Mouse (Mus musculus) cerebellum, postnatal 36 days (tissue): ENCODE measurements around the gene Ncbp1.

ENCODE experiments used
- DNase-seq, 2 experiments: peaks; one replicate each; pipeline ENCODE4 v3.0.0; 2021 to 2022; ENCODE audit warnings: mixed read lengths in 2 of 2

The Ncbp1 gene

GRCm38 (mm10) chr4:46138287-46139222, at the start of gene Ncbp1, which contains the start of gene Tstd2:
Gene Ncbp1, plus strand, starts transcription at chr4:46138613.
Gene Tstd2, minus strand, starts transcription at chr4:46138694.
- peak; percentile 91 to 92 for DNase-seq

- no peak for DNase-seq
Observed at GRCm38 (mm10) chr4:46089524-46090125, 48.8 kb upstream of the Ncbp1 start.

- peak; percentile 65 to 77 for DNase-seq
Observed at GRCm38 (mm10) chr4:46092429-46093076, 45.9 kb upstream of the Ncbp1 start.

GRCm38 (mm10) chr4:46094916-46095825, 43.2 kb upstream of the Ncbp1 start:
- DNase-seq, result peak; percentile 48 to 55

- no peak for DNase-seq
Observed at GRCm38 (mm10) chr4:46095826-46096159, 42.6 kb upstream of the Ncbp1 start.

- no peak for DNase-seq
Observed at GRCm38 (mm10) chr4:46096546-46096945, 41.9 kb upstream of the Ncbp1 start.

GRCm38 (mm10) chr4:46097591-46097990, 40.8 kb upstream of the Ncbp1 start:
- no peak for DNase-seq

- DNase-seq, result peak; percentile 44 to 59
Observed at GRCm38 (mm10) chr4:46099132-46099531, 39.3 kb upstream of the Ncbp1 start.

GRCm38 (mm10) chr4:46100539-46100938, 37.9 kb upstream of the Ncbp1 start:
- no peak for DNase-seq

GRCm38 (mm10) chr4:46101211-46101711, 37.2 kb upstream of the Ncbp1 start:
- DNase-seq, result no peak

GRCm38 (mm10) chr4:46102078-46102769, 36.2 kb upstream of the Ncbp1 start:
- DNase-seq, result no peak

GRCm38 (mm10) chr4:46110084-46110483, 28.3 kb upstream of the Ncbp1 start:
- no peak for DNase-seq

GRCm38 (mm10) chr4:46111361-46111760, 27.1 kb upstream of the Ncbp1 start:
- DNase-seq, result peak; percentile 49 to 61

GRCm38 (mm10) chr4:46115308-46115707, 23.1 kb upstream of the Ncbp1 start:
- no peak for DNase-seq

GRCm38 (mm10) chr4:46116544-46117175, 21.8 kb upstream of the Ncbp1 start:
- peak; percentile 79 to 82 for DNase-seq

- DNase-seq, result no peak
Observed at GRCm38 (mm10) chr4:46117536-46117935, 20.9 kb upstream of the Ncbp1 start.

- DNase-seq, result peak in 1 of 2 experiments; percentile 28
Observed at GRCm38 (mm10) chr4:46119514-46120094, 18.8 kb upstream of the Ncbp1 start.

- no peak for DNase-seq
Observed at GRCm38 (mm10) chr4:46120767-46121166, 17.6 kb upstream of the Ncbp1 start.

- no peak for DNase-seq
Observed at GRCm38 (mm10) chr4:46123358-46123757, 15.1 kb upstream of the Ncbp1 start.

- DNase-seq, result peak; percentile 86 to 88
Observed at GRCm38 (mm10) chr4:46126541-46126940, 11.9 kb upstream of the Ncbp1 start.
